Mouse (Mus musculus) ovary, adult 18-20 months (tissue): ENCODE results near the gene Cds1.
"Not testable (repeated sequence)": the region's sequence is repeated elsewhere in the genome, so short reads cannot be mapped to it uniquely, and the experiment has no call there.

Experiments
- DNase-seq: peaks from one replicate; pipeline ENCODE4 v3.0.0; 2022; ENCODE audit warnings: low spot score, mixed read lengths

The Cds1 gene

GRCm38 (mm10) chr5:101828932-101829331, 64.0 kb downstream of the Cds1 start:
- DNase-seq, result no peak

GRCm38 (mm10) chr5:101830180-101830579, 65.2 kb downstream of the Cds1 start:
- DNase-seq, result no peak

- DNase-seq, result no peak
These were observed 67.1 kb downstream of the Cds1 start for GRCm38 (mm10) chr5:101832042-101832441.

GRCm38 (mm10) chr5:101832991-101833390, 68.1 kb downstream of the Cds1 start:
- no peak for DNase-seq

- DNase-seq, result no peak
These were observed 68.9 kb downstream of the Cds1 start for GRCm38 (mm10) chr5:101833875-101834274.

- DNase-seq, result no peak
These were observed 71.3 kb downstream of the Cds1 start for GRCm38 (mm10) chr5:101836221-101836620.

- DNase-seq, result not testable (repeated sequence)
These were observed 72.7 kb downstream of the Cds1 start for GRCm38 (mm10) chr5:101837605-101838004.

- DNase-seq, result no peak
These were observed 75.5 kb downstream of the Cds1 start for GRCm38 (mm10) chr5:101840476-101840875.

GRCm38 (mm10) chr5:101845011-101845410, 80.1 kb downstream of the Cds1 start:
- no peak for DNase-seq

GRCm38 (mm10) chr5:101845930-101846329, 81.0 kb downstream of the Cds1 start:
- no peak for DNase-seq

GRCm38 (mm10) chr5:101847323-101847722, 82.4 kb downstream of the Cds1 start:
- DNase-seq, result no peak

GRCm38 (mm10) chr5:101847762-101848161, 82.8 kb downstream of the Cds1 start:
- no peak for DNase-seq

GRCm38 (mm10) chr5:101851133-101851532, 86.2 kb downstream of the Cds1 start:
- DNase-seq, result no peak

- no peak for DNase-seq
These were observed 87.3 kb downstream of the Cds1 start for GRCm38 (mm10) chr5:101852116-101852680.

- no peak for DNase-seq
These were observed 89.2 kb downstream of the Cds1 start for GRCm38 (mm10) chr5:101854100-101854499.

GRCm38 (mm10) chr5:101854667-101855066, 89.7 kb downstream of the Cds1 start:
- no peak for DNase-seq

- no peak for DNase-seq
These were observed 90.5 kb downstream of the Cds1 start for GRCm38 (mm10) chr5:101855475-101855874.

GRCm38 (mm10) chr5:101858891-101859436, 94.0 kb downstream of the Cds1 start:
- no peak for DNase-seq

GRCm38 (mm10) chr5:101861786-101862571, 97.0 kb downstream of the Cds1 start:
- no peak for DNase-seq

- no peak for DNase-seq
These were observed 97.7 kb downstream of the Cds1 start for GRCm38 (mm10) chr5:101862651-101863050.

- DNase-seq, result no peak
These were observed 99.0 kb downstream of the Cds1 start for GRCm38 (mm10) chr5:101863946-101864345.

- DNase-seq, result no peak
These were observed 101.8 kb downstream of the Cds1 start for GRCm38 (mm10) chr5:101866722-101867121.
